Mouse (Mus musculus) ZHBTc4 (cell line): ENCODE data around the gene Tiam1.
A peak's percentile ranks its signal among the peaks of the same experiment; 100 is the strongest.

Source experiments
- DNase-seq: peaks from one replicate; pipeline ENCODE4 v3.0.0-alpha.2; 2011; ENCODE audit warnings: low read depth, low spot score

Tiam1 gene

GRCm38 (mm10) chr16:89995155-89995554, 148.4 kb downstream of the Tiam1 start:
- no peak for DNase-seq

- DNase-seq: no peak
These were observed 149.4 kb downstream of the Tiam1 start for GRCm38 (mm10) chr16:89993991-89994825.

GRCm38 (mm10) chr16:89993506-89993905, 150.1 kb downstream of the Tiam1 start:
- DNase-seq: no peak

- no peak for DNase-seq
These were observed 151.8 kb downstream of the Tiam1 start for GRCm38 (mm10) chr16:89991701-89992152.

- peak; percentile 74 for DNase-seq
These were observed 153.1 kb downstream of the Tiam1 start for GRCm38 (mm10) chr16:89990288-89990955.

GRCm38 (mm10) chr16:89989816-89990215, 153.8 kb downstream of the Tiam1 start:
- DNase-seq: no peak

GRCm38 (mm10) chr16:89986672-89987362, 156.8 kb downstream of the Tiam1 start:
- DNase-seq: no peak

GRCm38 (mm10) chr16:89985702-89986481, 157.7 kb downstream of the Tiam1 start:
- DNase-seq: no peak

GRCm38 (mm10) chr16:89980075-89980744, 163.4 kb downstream of the Tiam1 start:
- no peak for DNase-seq

- no peak for DNase-seq
These were observed 168.1 kb downstream of the Tiam1 start for GRCm38 (mm10) chr16:89975441-89975840.

- no peak for DNase-seq
These were observed 169.5 kb downstream of the Tiam1 start for GRCm38 (mm10) chr16:89973814-89974712.

- no peak for DNase-seq
These were observed 170.6 kb downstream of the Tiam1 start for GRCm38 (mm10) chr16:89972854-89973487.

GRCm38 (mm10) chr16:89972018-89972417, 171.6 kb downstream of the Tiam1 start:
- no peak for DNase-seq

GRCm38 (mm10) chr16:89968058-89968457, 175.5 kb downstream of the Tiam1 start:
- no peak for DNase-seq

- no peak for DNase-seq
These were observed 180.7 kb downstream of the Tiam1 start for GRCm38 (mm10) chr16:89962876-89963275.

- no peak for DNase-seq
These were observed 182.7 kb downstream of the Tiam1 start for GRCm38 (mm10) chr16:89960904-89961303.

- peak; percentile 64 for DNase-seq
These were observed 183.2 kb downstream of the Tiam1 start for GRCm38 (mm10) chr16:89960186-89960878.

GRCm38 (mm10) chr16:89958982-89959381, 184.6 kb downstream of the Tiam1 start:
- DNase-seq: no peak

GRCm38 (mm10) chr16:89958030-89958429, 185.5 kb downstream of the Tiam1 start:
- no peak for DNase-seq
